Comparison of ENCODE assay signal across 24 mouse cellular contexts in the genomic region with DNA sequence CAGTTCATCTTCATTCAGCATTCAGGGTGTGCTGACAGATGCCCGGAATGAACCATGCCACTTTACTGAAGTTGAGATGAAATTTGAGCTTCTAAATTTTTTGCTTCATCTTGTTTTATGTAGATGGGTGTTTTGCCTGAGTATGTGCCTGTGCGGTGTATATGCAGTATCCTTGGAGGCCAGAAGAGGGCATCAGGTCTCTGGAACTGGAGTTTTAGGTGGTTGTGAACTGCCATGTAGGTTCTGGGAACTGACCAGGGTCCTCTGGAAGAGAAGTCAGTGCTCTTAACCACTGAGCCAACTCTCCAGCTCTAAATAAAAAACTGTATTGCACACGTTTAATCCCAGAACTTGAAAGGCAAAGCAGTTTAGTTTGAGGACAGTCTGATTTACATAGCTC. TPM values are rescaled to one million over a fixed set of nuclear protein-coding genes. Genes with fewer than 3 reads are reported as not detected.
DNase-seq lines count a peak whose midpoint lies in the region; ATAC-seq and TF ChIP-seq lines count a peak whose summit lies in the region.
"Had no signal": no experiment of that assay in that cellular context is flagged by ENCODE, and none has a peak within 500 bp of the region (broad histone marks: within the 10 kb centered on the region; RNA-seq: fewer than 3 reads in every experiment).

No protein-coding gene starts in this region.

- no peaks in the 10 kb centered on the region for H3K27me3 ChIP-seq in kidney, postnatal 0 days (ENCODE audit: insufficient read depth, low read length)
- H3K27me3 ChIP-seq: embryonic facial prominence, embryonic 12.5 days; forebrain, embryonic 13.5 days; hindbrain, embryonic 12.5 days; neural tube, embryonic 13.5 days had no signal

- no peaks in the 10 kb centered on the region for H3K36me3 ChIP-seq in kidney, postnatal 0 days (ENCODE audit: insufficient read depth, low read length)

- ATAC-seq in kidney, postnatal 0 days (replicated peaks; ENCODE audit: low FRiP score, low read depth): no peak
- ATAC-seq: activated CD4-positive, CD25-positive, alpha-beta regulatory T cell, adult 4 months; CD4-positive, CD25-positive, alpha-beta regulatory T cell, adult 4 months; forebrain, embryonic 13.5 days; inflammation-experienced regulatory T-cells, adult 6 months had no signal

- peak; percentile 19; the same call in 1 of the 2 replicates for TF ChIP-seq CTCF in kidney, postnatal 0 days (IDR thresholded peaks at IDR 0.05; ENCODE audit: low read depth)

- DNase-seq in kidney, postnatal 0 days (ENCODE audit: low spot score): no peak
- no peak for DNase-seq in kidney, postnatal 10 days
- DNase-seq in 416B (ENCODE audit: low read depth): peak; percentile 37
- DNase-seq in A20 (ENCODE audit: low read depth, low spot score): peak; percentile 56
- DNase-seq in R1 (ENCODE audit: low read depth, low spot score): peak; percentile 80
- no peak for DNase-seq in adrenal gland, adult 2 months
- DNase-seq in adrenal gland, postnatal 4 days (ENCODE audit: low spot score in 2 of 2): no peak
- DNase-seq: adrenal gland, postnatal 14 days; cerebellum, adult 11 months; cerebellum, postnatal 10 days; gastrocnemius, postnatal 14 days; left cerebral cortex, postnatal 4 days; lung, embryonic 14.5 days; lung, postnatal 36 days; spleen, adult 18-20 months; thymus, adult 2 months had no signal

- no peak overlapping the region for H3K9ac ChIP-seq in kidney, postnatal 0 days (ENCODE audit: low read depth, low read length)
- H3K9ac ChIP-seq: embryonic facial prominence, embryonic 12.5 days; forebrain, embryonic 13.5 days; hindbrain, embryonic 12.5 days; lung, embryonic 14.5 days; neural tube, embryonic 13.5 days had no signal

- WGBS in kidney, postnatal 0 days: 92% methylated on average over 3 of the region's 3 CpGs

- H3K4me1 ChIP-seq in kidney, postnatal 0 days (replicated peaks; ENCODE audit: insufficient read depth, low read length): no peaks in the 10 kb centered on the region; the same call in 1 of the 2 replicates
- H3K4me1 ChIP-seq: embryonic facial prominence, embryonic 12.5 days; forebrain, embryonic 13.5 days; hindbrain, embryonic 12.5 days; neural tube, embryonic 13.5 days had no signal

- no peak overlapping the region for H3K27ac ChIP-seq in kidney, postnatal 0 days
- H3K27ac ChIP-seq: embryonic facial prominence, embryonic 12.5 days; forebrain, embryonic 13.5 days; hindbrain, embryonic 12.5 days; neural tube, embryonic 13.5 days had no signal

- H3K4me2 ChIP-seq in kidney, postnatal 0 days (ENCODE audit: low read length): no peak overlapping the region
- H3K4me2 ChIP-seq: embryonic facial prominence, embryonic 12.5 days; forebrain, embryonic 13.5 days; hindbrain, embryonic 12.5 days; lung, embryonic 14.5 days; neural tube, embryonic 13.5 days had no signal

- no peak overlapping the region for H3K4me3 ChIP-seq in kidney, postnatal 0 days (replicated peaks; ENCODE audit: low read depth, low read length)
- H3K4me3 ChIP-seq: embryonic facial prominence, embryonic 12.5 days; erythroblast, embryonic 14.5 days; forebrain, embryonic 13.5 days; hindbrain, embryonic 12.5 days; neural tube, embryonic 13.5 days had no signal

- H3K9me3 ChIP-seq in kidney, postnatal 0 days (replicated peaks; ENCODE audit: low read length): no peaks in the 10 kb centered on the region
- H3K9me3 ChIP-seq: embryonic facial prominence, embryonic 12.5 days; forebrain, embryonic 13.5 days; hindbrain, embryonic 12.5 days; neural tube, embryonic 13.5 days had no signal

RNA-seq across cellular contexts. Expression of a gene that starts 45.3 kb away (rescaled TPM):
- 12.5 and 12.9 TPM in 2 replicates for polyA plus RNA-seq in kidney, postnatal 0 days (2015; fragmentation: Nextera tagmentation; extraction: Ambion mirVana)
- total RNA-seq in adrenal gland, adult 2 months (2021): 10 to 100 TPM; 16.3 to 21.2 TPM
- 14.0 and 15.5 TPM in 2 replicates for polyA plus RNA-seq in adrenal gland, adult 2 months (2012; rRNA removed)
- 10 to 100 TPM; 29.4 to 31.6 TPM for total RNA-seq in adrenal gland, postnatal 4 days (2021)

RNA-seq across cellular contexts. Expression of a gene that starts 47.9 kb away (rescaled TPM):
- polyA plus RNA-seq in kidney, postnatal 0 days (2015; fragmentation: Nextera tagmentation; extraction: Ambion mirVana): 56.1 and 70.9 TPM in 2 replicates
- total RNA-seq in adrenal gland, adult 2 months (2021): 10 to 100 TPM; 70.9 to 86.0 TPM
- polyA plus RNA-seq in adrenal gland, adult 2 months (2012; rRNA removed): 70.5 and 78.0 TPM in 2 replicates
- 100 to 1,000 TPM; 129 to 135 TPM for total RNA-seq in adrenal gland, postnatal 4 days (2021)

RNA-seq across cellular contexts. Expression of a gene that starts 51.7 kb away (rescaled TPM):
- 14.5 and 15.9 TPM in 2 replicates for polyA plus RNA-seq in kidney, postnatal 0 days (2015; fragmentation: Nextera tagmentation; extraction: Ambion mirVana)
- 1 to 10 TPM; 3.3 to 3.7 TPM for total RNA-seq in adrenal gland, adult 2 months (2021)
- polyA plus RNA-seq in adrenal gland, adult 2 months (2012; rRNA removed): 18.9 and 22.1 TPM in 2 replicates
- total RNA-seq in adrenal gland, postnatal 4 days (2021): 1 to 10 TPM; 5.2 to 5.4 TPM
- polyA plus RNA-seq: activated CD4-positive, CD25-positive, alpha-beta regulatory T cell, adult 4 months; CD4-positive, CD25-positive, alpha-beta regulatory T cell, adult 4 months; inflammation-experienced regulatory T-cells, adult 6 months had no signal

Comparison
In these comparisons a context has a peak if more than half of its experiments do, and no peak if none do; other contexts are left out.
1. DNase-seq: peak in 416B (single experiment), A20 (single experiment) and R1 (single experiment); none in kidney, postnatal 0 days (single experiment), kidney, postnatal 10 days (single experiment), adrenal gland, adult 2 months (single experiment) and adrenal gland, postnatal 4 days (0 of 2).